Comparison of ENCODE assay signal across 9 mouse cellular contexts in genomic region chr11:85525979-85526775, GRCm38 (mm10).
DNase-seq lines count a peak whose midpoint lies in the region; ATAC-seq and TF ChIP-seq lines count a peak whose summit lies in the region.
"Had no signal": no experiment of that assay in that cellular context is flagged by ENCODE, and none has a peak within 500 bp of the region (broad histone marks: within the 10 kb centered on the region; RNA-seq: fewer than 3 reads in every experiment).

No protein-coding gene starts in this region.

- TF ChIP-seq CTCF in heart, postnatal 0 days (IDR thresholded peaks at IDR 0.05; ENCODE audit: low read depth), result no peak

- no peak for TF ChIP-seq EP300 in heart, postnatal 0 days (IDR thresholded peaks at IDR 0.05; ENCODE audit: low read depth)

- intact Hi-C loops in heart, postnatal 25 days (cut with DNase I), result loop anchor here (5.0 kb wide), 1 partner anchor 46 kb away; no protein-coding TSS in a partner anchor

- no peaks in the 10 kb centered on the region for H3K9me3 ChIP-seq in midbrain, embryonic 11.5 days (ENCODE audit: control insufficient read depth, low read length)
- no peaks in the 10 kb centered on the region for H3K9me3 ChIP-seq in midbrain, embryonic 16.5 days (replicated peaks; ENCODE audit: control insufficient read depth, low read length, poor library complexity, severe bottlenecking)
- no peaks in the 10 kb centered on the region for H3K9me3 ChIP-seq in heart, postnatal 0 days (replicated peaks; ENCODE audit: control insufficient read depth, low read length)
- H3K9me3 ChIP-seq in neural tube, embryonic 15.5 days (replicated peaks), result no peaks in the 10 kb centered on the region
- H3K9me3 ChIP-seq: hindbrain, embryonic 15.5 days had no signal

- peaks cover 25% of the 10 kb centered on the region for H3K27me3 ChIP-seq in midbrain, embryonic 11.5 days (ENCODE audit: control insufficient read depth, insufficient read depth, low read length)
- H3K27me3 ChIP-seq in midbrain, embryonic 16.5 days (ENCODE audit: control insufficient read depth, insufficient read depth, low read depth, low read length), result peaks cover 14% of the 10 kb centered on the region
- H3K27me3 ChIP-seq in heart, postnatal 0 days (ENCODE audit: control insufficient read depth, insufficient read depth, low read length), result no peaks in the 10 kb centered on the region
- peaks cover 14% of the 10 kb centered on the region for H3K27me3 ChIP-seq in neural tube, embryonic 15.5 days (replicated peaks)

- peaks cover 22% of the 10 kb centered on the region for H3K4me1 ChIP-seq in midbrain, embryonic 11.5 days (ENCODE audit: control insufficient read depth, insufficient read depth, low read length)
- peaks cover 7% of the 10 kb centered on the region; the same call in 1 of the 2 replicates for H3K4me1 ChIP-seq in midbrain, embryonic 16.5 days (ENCODE audit: control insufficient read depth, insufficient read depth, low read length)
- H3K4me1 ChIP-seq in heart, postnatal 0 days (ENCODE audit: control insufficient read depth, insufficient read depth), result peaks cover 24% of the 10 kb centered on the region
- H3K4me1 ChIP-seq in neural tube, embryonic 15.5 days, result peaks cover 21% of the 10 kb centered on the region

- peak; percentile 92 for DNase-seq in heart, adult 11 months
- DNase-seq in heart, postnatal 25 days (ENCODE audit: low spot score), result no peak
- DNase-seq in midbrain, embryonic 11.5 days (ENCODE audit: low spot score, missing footprints), result peak; percentile 90
- no peak for DNase-seq in heart, postnatal 0 days (ENCODE audit: low spot score)

- no peak overlapping the region for H3K4me3 ChIP-seq in midbrain, embryonic 11.5 days (ENCODE audit: low read depth, low read length)
- H3K4me3 ChIP-seq in midbrain, embryonic 16.5 days (ENCODE audit: low read depth, low read length), result no peak overlapping the region
- H3K4me3 ChIP-seq in heart, postnatal 0 days (ENCODE audit: low read depth, low read length), result peak overlapping the region; percentile 24
- no peak overlapping the region for H3K4me3 ChIP-seq in neural tube, embryonic 15.5 days (replicated peaks)
- H3K4me3 ChIP-seq: hindbrain, embryonic 15.5 days had no signal

- ATAC-seq in midbrain, embryonic 11.5 days (ENCODE audit: low FRiP score), result no peak
- ATAC-seq in midbrain, embryonic 16.5 days, result no peak
- no peak for ATAC-seq in heart, postnatal 0 days (ENCODE audit: insufficient read depth, low read depth)
- no peak for ATAC-seq in neural tube, embryonic 15.5 days (ENCODE audit: low FRiP score)
- no peak for ATAC-seq in inflammation-experienced regulatory T-cells, adult 6 months
- ATAC-seq in monocyte, adult 5-6 weeks (replicated peaks; ENCODE audit: insufficient number of reproducible peaks, low FRiP score, low TSS enrichment, poor library complexity, severe bottlenecking), result no peak

- H3K27ac ChIP-seq in midbrain, embryonic 11.5 days (ENCODE audit: low read depth, low read length), result no peak overlapping the region
- no peak overlapping the region for H3K27ac ChIP-seq in midbrain, embryonic 16.5 days (ENCODE audit: low read length)
- H3K27ac ChIP-seq in heart, postnatal 0 days (ENCODE audit: low read depth), result peak overlapping the region; percentile 69
- no peak overlapping the region for H3K27ac ChIP-seq in neural tube, embryonic 15.5 days (replicated peaks)
- H3K27ac ChIP-seq: hindbrain, embryonic 15.5 days had no signal

- WGBS in midbrain, embryonic 11.5 days, result 34% methylated on average over 11 of the region's 11 CpGs
- 45% methylated on average over 11 of the region's 11 CpGs for WGBS in midbrain, embryonic 16.5 days
- 48% methylated on average over 11 of the region's 11 CpGs for WGBS in heart, postnatal 0 days
- 52% methylated on average over 11 of the region's 11 CpGs for WGBS in neural tube, embryonic 15.5 days

- no peaks in the 10 kb centered on the region for H3K36me3 ChIP-seq in midbrain, embryonic 11.5 days (ENCODE audit: control insufficient read depth, insufficient read depth, low read length)
- no peaks in the 10 kb centered on the region for H3K36me3 ChIP-seq in midbrain, embryonic 16.5 days (ENCODE audit: control insufficient read depth, insufficient read depth, low read length)
- H3K36me3 ChIP-seq in heart, postnatal 0 days (replicated peaks; ENCODE audit: control insufficient read depth, insufficient read depth, low read length), result no peaks in the 10 kb centered on the region
- H3K36me3 ChIP-seq in neural tube, embryonic 15.5 days, result no peaks in the 10 kb centered on the region
- H3K36me3 ChIP-seq: hindbrain, embryonic 15.5 days had no signal

- H3K4me2 ChIP-seq in midbrain, embryonic 11.5 days, result no peak overlapping the region
- H3K4me2 ChIP-seq in midbrain, embryonic 16.5 days (ENCODE audit: low read length), result no peak overlapping the region
- H3K4me2 ChIP-seq in heart, postnatal 0 days (ENCODE audit: low read depth, low read length), result peak overlapping the region; percentile 54
- peak overlapping the region; percentile 62 for H3K4me2 ChIP-seq in neural tube, embryonic 15.5 days

- no peak overlapping the region for H3K9ac ChIP-seq in midbrain, embryonic 11.5 days (ENCODE audit: low read length)
- no peak overlapping the region for H3K9ac ChIP-seq in midbrain, embryonic 16.5 days (ENCODE audit: low read depth, low read length)
- no peak overlapping the region for H3K9ac ChIP-seq in heart, postnatal 0 days (replicated peaks; ENCODE audit: low read depth, low read length)
- H3K9ac ChIP-seq in neural tube, embryonic 15.5 days (replicated peaks), result no peak overlapping the region
- H3K9ac ChIP-seq: hindbrain, embryonic 15.5 days had no signal

Comparison
In these comparisons a context has a peak if more than half of its experiments do, and no peak if none do; other contexts are left out.
1. DNase-seq: peak in heart, adult 11 months (single experiment) and midbrain, embryonic 11.5 days (single experiment); none in heart, postnatal 25 days (single experiment) and heart, postnatal 0 days (single experiment).
2. H3K4me2 ChIP-seq: peak in heart, postnatal 0 days (single experiment) and neural tube, embryonic 15.5 days (single experiment); none in midbrain, embryonic 11.5 days (single experiment) and midbrain, embryonic 16.5 days (single experiment).